Mouse (Mus musculus): ENCODE measurements around the gene Gsta2. TPM values are rescaled to one million over a fixed set of nuclear protein-coding genes. Genes with fewer than 3 reads are reported as not detected.

Gene Gsta2
- total RNA-seq (2023): not detected in 4 replicates

GRCm38 (mm10) chr9:78355611-78356010, at the start of gene Gsta2:
Gene Gsta2 (minus strand): TSS chr9:78355788.

GRCm38 (mm10) chr9:78395630-78396351, 40.2 kb upstream of the Gsta2 start, which contains the start of gene Ddx43:
Gene Ddx43 (plus strand): TSS chr9:78395777.

GRCm38 (mm10) chr9:78378113-78378785, 22.7 kb upstream of the Gsta2 start, which contains the start of gene Ooep:
Gene Ooep (minus strand): TSS chr9:78378725.

DNA sequence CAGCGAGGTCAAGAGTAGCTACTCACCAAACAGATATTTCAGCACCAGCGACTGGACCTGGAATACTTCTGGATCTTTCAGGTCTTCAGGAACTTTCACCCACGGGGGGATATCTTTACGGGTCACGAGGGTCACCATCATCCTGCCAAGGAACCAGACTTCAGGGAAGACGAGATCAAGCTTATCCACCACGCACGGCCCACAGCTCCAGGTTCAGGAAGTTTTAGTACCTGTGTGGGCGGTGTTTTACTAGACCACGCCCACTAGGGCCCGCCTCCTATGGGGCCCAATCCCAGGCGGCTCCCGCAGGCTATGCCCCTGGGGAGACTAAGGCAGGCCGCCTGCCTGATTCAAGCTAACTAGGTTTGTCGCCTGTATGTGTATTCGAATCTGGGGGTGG, 12.4 kb upstream of the Gsta2 start, which contains the start of gene Dppa5a:
Gene Dppa5a (minus strand): TSS at position 219 of the 400 bp plus-strand sequence.

GRCm38 (mm10) chr9:78327289-78327688, 28.3 kb downstream of the Gsta2 start, which contains the start of gene Omt2b:
Gene Omt2b (plus strand): TSS chr9:78327589.

DNA sequence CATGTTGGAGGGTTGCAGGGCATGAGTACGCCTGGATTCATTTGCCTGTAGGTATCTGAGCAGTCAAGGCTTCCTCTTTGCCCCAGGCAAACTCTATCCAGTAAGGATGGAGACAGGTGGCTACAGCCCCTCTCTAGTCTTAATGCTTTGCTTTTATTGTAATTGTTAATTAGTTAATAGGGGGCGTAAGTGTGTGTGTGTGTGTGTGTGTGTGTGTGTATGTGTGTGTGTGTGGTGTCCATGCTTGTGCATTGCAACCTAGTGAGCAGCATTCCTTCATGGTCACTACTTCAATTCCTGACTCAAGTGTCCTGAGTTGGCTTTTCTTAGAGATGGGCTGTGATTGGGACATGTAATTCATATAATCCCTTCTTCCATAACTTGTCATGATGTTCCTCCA, 40.9 kb downstream of the Gsta2 start, which contains the start of gene Omt2a:
Gene Omt2a (minus strand): TSS at position 101 of the 400 bp plus-strand sequence.

GRCm38 (mm10) chr9:78289723-78290122, 65.9 kb downstream of the Gsta2 start, which contains the start of gene Gm10639:
Gene Gm10639 (plus strand): TSS chr9:78289923.

Other genes with a start within 250 kb of the Gsta2 start
- 36.0 to 52.2 TPM (median 44.5 TPM) in 4 replicates for gene Fbxo9, start 246.7 kb downstream of the Gsta2 start, total RNA-seq (2023)
- gene Ick, start 246.6 kb downstream of the Gsta2 start, total RNA-seq (2023): 4.5 to 7.9 TPM (median 4.8 TPM) in 4 replicates
- not detected in 4 replicates for gene Gsta4, start 173.0 kb downstream of the Gsta2 start, total RNA-seq (2023)
- gene Gsta1, start 125.1 kb downstream of the Gsta2 start, total RNA-seq (2023): not detected in 4 replicates
- gene Gm3776, start 98.7 kb downstream of the Gsta2 start, total RNA-seq (2023): not detected in 4 replicates
- not detected in 4 replicates for gene Gm10639, start 65.9 kb downstream of the Gsta2 start, total RNA-seq (2023)
- gene Omt2a, start 41.0 kb downstream of the Gsta2 start, total RNA-seq (2023): not detected in 4 replicates
- not detected in 4 replicates for gene Omt2b, start 28.2 kb downstream of the Gsta2 start, total RNA-seq (2023)
- not detected in 4 replicates for gene Dppa5a, start 12.4 kb upstream of the Gsta2 start, total RNA-seq (2023)
- not detected in 4 replicates for gene Ooep, start 22.9 kb upstream of the Gsta2 start, total RNA-seq (2023)
- not detected in 4 replicates for gene Ddx43, start 40.0 kb upstream of the Gsta2 start, total RNA-seq (2023)
- gene Cgas, start 87.4 kb upstream of the Gsta2 start, total RNA-seq (2023): 1.3 to 1.5 TPM (median 1.4 TPM) in 4 replicates
- gene Mto1, start 92.4 kb upstream of the Gsta2 start, total RNA-seq (2023): 21.1 to 26.9 TPM (median 23.4 TPM) in 4 replicates
- gene Gm17324, start 93.0 kb upstream of the Gsta2 start, total RNA-seq (2023): 0.66 TPM in 1 of 4 replicates, not detected in the others
- gene Eef1a1, start 133.4 kb upstream of the Gsta2 start, total RNA-seq (2023): 8,003 to 8,826 TPM (median 8,752 TPM) in 4 replicates
- gene Slc17a5, start 232.3 kb upstream of the Gsta2 start, total RNA-seq (2023): 5.0 to 7.0 TPM (median 6.7 TPM) in 4 replicates